Mouse (Mus musculus) kidney, adult 2 months (tissue): ENCODE measurements around the gene Plxna2.

Source experiments
- CTCF ChIP-seq: fragments of 200-500 bp; conservative IDR thresholded peaks from 2 replicates; pipeline ENCODE4 v1.5.1; 2011; ENCODE audit warnings: low read depth, mild to moderate bottlenecking, control low read depth, low read length, moderate library complexity, mixed read lengths; ENCODE audit not compliant: insufficient read depth, insufficient read length
- POLR2A ChIP-seq: fragments of 200-500 bp; IDR thresholded peaks from one replicate; pipeline ENCODE4 v1.6.1; 2011; ENCODE audit warnings: low read depth, low read length, control low read depth

- no peak for TF ChIP-seq POLR2A
- no peak for TF ChIP-seq CTCF
Measured at GRCm38 (mm10) chr1:194777608-194778007, 159.6 kb downstream of the Plxna2 start.
